Mouse (Mus musculus) heart, postnatal 36 days (tissue): ENCODE measurements around the gene Ccdc30. TPM values are rescaled to one million over a fixed set of nuclear protein-coding genes. Genes with fewer than 3 reads are reported as not detected.

Source experiments
- total RNA-seq, 2 experiments: library from RNA; stranded (reverse); gene quantifications; 2 replicates each; pipeline ENCODE4 v1.2.3; 2021

Ccdc30 gene
- total RNA-seq, 2 experiments from 2014 or later: 0.36 TPM; not detected in 1

Other genes starting within 250 kb of the Ccdc30 start
- 10 to 100 TPM; 20.0 to 21.5 TPM for gene Zfp691, start 241.3 kb downstream of the Ccdc30 start, total RNA-seq
- under 1 TPM in 1 of 2 experiments, not detected in 1; 0.11 TPM for gene Ermap, start 225.5 kb downstream of the Ccdc30 start, total RNA-seq
- 10 to 100 TPM; 19.0 to 19.6 TPM for gene Svbp, start 220.2 kb downstream of the Ccdc30 start, total RNA-seq
- gene Tmem269, start 197.3 kb downstream of the Ccdc30 start, total RNA-seq: not detected
- 10 to 100 TPM; 22.2 to 24.5 TPM for gene AU022252, start 182.8 kb downstream of the Ccdc30 start, total RNA-seq
- gene P3h1, start 182.6 kb downstream of the Ccdc30 start, total RNA-seq: 10 to 100 TPM; 13.3 to 15.1 TPM
- gene Cldn19, start 160.1 kb downstream of the Ccdc30 start, total RNA-seq: not detected
- gene Ybx1, start 120.9 kb downstream of the Ccdc30 start, total RNA-seq: 100 to 1,000 TPM; 786 to 814 TPM
- 10 to 100 TPM in 1 of 2 experiments, 1 to 10 TPM in 1; 9.4 to 12.2 TPM for gene Ppih, start 95.0 kb downstream of the Ccdc30 start, total RNA-seq
- gene Ppcs, start 6.9 kb upstream of the Ccdc30 start, total RNA-seq: 10 to 100 TPM in 1 of 2 experiments, 1 to 10 TPM in 1; 9.6 to 12.7 TPM
- not detected for gene Zmynd12, start 7.3 kb upstream of the Ccdc30 start, total RNA-seq
- gene Rimkla, start 77.1 kb upstream of the Ccdc30 start, total RNA-seq: under 1 TPM; 0.33 to 0.56 TPM
- 10 to 100 TPM; 30.0 to 31.3 TPM for gene Foxj3, start 121.5 kb upstream of the Ccdc30 start, total RNA-seq
- gene Frg2f1, start 124.0 kb upstream of the Ccdc30 start, total RNA-seq: 1 to 10 TPM; 4.7 to 5.1 TPM
- gene Guca2a, start 222.2 kb upstream of the Ccdc30 start, total RNA-seq: not detected
- gene Guca2b, start 243.4 kb upstream of the Ccdc30 start, total RNA-seq: under 1 TPM in 1 of 2 experiments, not detected in 1; 0.89 TPM